Mouse (Mus musculus) limb, embryonic 15.5 days (tissue): Measurements from ENCODE around the gene Col5a3. TPM values are rescaled to one million over a fixed set of nuclear protein-coding genes. Genes with fewer than 3 reads are reported as not detected.
A peak's percentile ranks its signal among the peaks of the same experiment; 100 is the strongest.

ENCODE experiments used
- ATAC-seq: fragments of 200-750 bp; cut with Nextera tagmentation; 2 replicates; pipeline ENCODE4 v1.8.0; 2017; ENCODE audit warnings: low read depth, moderate TSS enrichment; ENCODE audit not compliant: insufficient number of reproducible peaks, low FRiP score, low TSS enrichment
- H3K27ac ChIP-seq: fragments of 300-500 bp; sonication (generic); 2 replicates; pipeline ENCODE4 v1.5.1; 2015; ENCODE audit warnings: moderate library complexity, mild to moderate bottlenecking, inconsistent platforms
- H3K27me3 ChIP-seq: fragments of 300-500 bp; sonication (generic); 2 replicates; pipeline ENCODE4 v1.6.1; 2015; ENCODE audit warnings: inconsistent platforms
- H3K36me3 ChIP-seq: fragments of 300-500 bp; sonication (generic); 2 replicates; pipeline ENCODE4 v1.6.1; 2015; ENCODE audit warnings: inconsistent platforms
- H3K4me1 ChIP-seq: fragments of 300-500 bp; sonication (generic); 2 replicates; pipeline ENCODE4 v1.6.1; 2015; ENCODE audit warnings: inconsistent platforms
- H3K4me2 ChIP-seq: fragments of 300-500 bp; sonication (generic); 2 replicates; pipeline ENCODE4 v1.6.1; 2015; ENCODE audit warnings: mild to moderate bottlenecking, inconsistent platforms
- H3K4me3 ChIP-seq: fragments of 300-500 bp; sonication (generic); 2 replicates; pipeline ENCODE4 v1.5.1; 2015; ENCODE audit warnings: mild to moderate bottlenecking, inconsistent platforms
- H3K9ac ChIP-seq: fragments of 300-500 bp; sonication (generic); 2 replicates; pipeline ENCODE4 v1.6.1; 2015; ENCODE audit warnings: inconsistent platforms
- H3K9me3 ChIP-seq: fragments of 300-500 bp; sonication (generic); 2 replicates; pipeline ENCODE4 v1.6.1; 2016; ENCODE audit warnings: inconsistent platforms
- WGBS: fragments of 180-500 bp; shearing (Covaris S2); methylation state at CpG from one replicate; pipeline ENCODE4 v1.1.7; 2015; 5-methylcytosine and 5-hydroxymethylcytosine counted together
- polyA plus RNA-seq: library from polyadenylated mRNA; unstranded; fragments of >200 nt; fragmentation: Nextera tagmentation; extraction: Ambion mirVana; gene quantifications from 2 replicates; pipeline ENCODE4 v1.2.1, GENCODE M21; 2015

Col5a3 gene
- polyA plus RNA-seq, 1 experiment from 2014 or later = 8.0 TPM

DNA sequence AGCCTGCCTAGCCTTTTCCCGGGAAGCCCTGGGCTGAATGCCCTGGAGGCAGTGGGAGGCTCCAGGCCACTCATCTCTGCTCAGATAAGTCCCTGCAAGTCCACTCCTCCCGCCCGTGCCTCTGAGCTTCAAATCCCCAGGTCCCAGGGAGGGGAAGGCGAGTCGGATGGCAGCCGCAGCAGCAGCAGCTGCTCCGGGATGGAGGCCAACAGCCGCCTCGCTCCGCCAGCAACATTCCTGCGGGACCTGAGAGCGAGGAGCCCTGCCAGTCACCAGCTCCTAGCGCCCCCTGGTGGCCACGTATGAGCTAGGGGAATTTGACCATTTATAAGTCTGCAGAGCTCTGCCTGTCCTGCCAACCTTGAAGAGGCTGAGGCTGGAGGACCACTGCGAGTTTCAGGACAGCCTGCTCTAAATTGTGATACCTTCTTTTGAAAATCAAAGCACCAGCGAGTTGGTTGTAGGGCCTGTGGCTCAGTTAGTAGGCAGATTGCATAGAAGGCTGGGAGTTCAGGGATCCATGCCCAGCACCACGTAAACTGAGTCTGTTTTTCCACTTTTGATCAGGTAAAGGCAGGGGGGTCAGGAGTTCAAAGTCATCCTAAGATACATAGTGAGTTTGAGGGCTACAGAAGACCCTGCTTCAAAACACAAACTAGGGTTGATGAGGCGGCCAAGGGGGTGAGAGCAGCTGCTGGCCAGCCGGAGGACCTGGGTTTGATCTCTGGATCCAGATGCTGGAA, 16.2 kb upstream of the Col5a3 start:
- no peaks in the 10 kb centered on the region for H3K36me3 ChIP-seq
- WGBS = 15% methylated on average over 19 of the region's 19 CpGs
- peak; percentile 78 for ATAC-seq
- H3K4me1 ChIP-seq = peaks cover 9% of the 10 kb centered on the region
- H3K27ac ChIP-seq = peak overlapping the region; percentile 51; the same call in 1 of the 2 replicates
- H3K9me3 ChIP-seq = no peaks in the 10 kb centered on the region
- no peak overlapping the region for H3K4me3 ChIP-seq
- H3K9ac ChIP-seq = no peak overlapping the region
- H3K27me3 ChIP-seq = no peaks in the 10 kb centered on the region
- H3K4me2 ChIP-seq = peak overlapping the region; percentile 24

DNA sequence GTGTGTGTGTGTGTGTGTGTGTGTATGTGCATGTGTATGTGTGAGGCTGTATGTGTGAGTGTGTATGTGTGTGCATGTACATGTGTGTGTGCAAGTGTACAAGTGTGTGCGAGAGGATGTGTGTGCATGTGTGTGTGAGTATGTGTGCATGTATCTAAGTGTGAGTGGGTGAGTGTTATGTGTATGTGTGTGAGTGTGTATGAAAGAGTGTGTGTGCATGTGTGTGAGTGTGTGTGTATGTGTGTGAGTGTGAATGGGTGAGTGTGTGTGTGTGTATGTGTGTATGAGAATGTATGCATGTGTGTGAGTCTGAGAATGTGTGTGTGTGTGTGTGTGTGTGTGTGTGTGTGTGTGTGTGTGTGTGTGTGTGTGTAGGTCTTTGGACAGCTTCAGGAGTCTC, 13.3 kb upstream of the Col5a3 start:
- H3K9me3 ChIP-seq = no peaks in the 10 kb centered on the region
- H3K27me3 ChIP-seq = no peaks in the 10 kb centered on the region
- no peak overlapping the region for H3K27ac ChIP-seq
- no peak for ATAC-seq
- H3K4me2 ChIP-seq = no peak overlapping the region
- 87% methylated on average over 1 of the region's 1 CpGs for WGBS
- no peaks in the 10 kb centered on the region for H3K36me3 ChIP-seq
- no peak overlapping the region for H3K4me3 ChIP-seq
- peaks cover 9% of the 10 kb centered on the region for H3K4me1 ChIP-seq
- no peak overlapping the region for H3K9ac ChIP-seq

DNA sequence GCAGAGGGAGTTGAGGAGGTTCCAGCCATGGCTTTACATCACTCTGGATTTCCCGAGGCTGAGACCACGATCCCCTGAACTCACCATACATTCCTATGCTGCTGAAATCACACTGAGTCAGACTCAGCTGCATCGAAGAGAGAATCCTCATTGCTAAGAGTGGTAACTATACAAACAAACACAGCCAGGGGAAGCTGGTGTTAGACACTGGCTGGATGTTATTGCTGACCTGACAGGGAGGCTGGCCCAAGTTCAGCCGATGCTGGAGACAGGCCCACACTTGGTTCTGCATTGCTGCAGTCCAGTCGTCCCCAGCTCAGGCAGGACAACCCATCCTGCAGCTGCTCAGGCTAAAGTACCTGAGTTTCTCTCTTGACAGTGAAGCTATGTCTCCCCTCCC, 10.9 kb upstream of the Col5a3 start:
- WGBS = 59% methylated on average over 5 of the region's 5 CpGs
- Histone ChIP-seq H3K4me1 (peaks cover 7% of the 10 kb centered on the region), H3K4me3 (no peak overlapping the region), H3K27ac (no peak overlapping the region), H3K27me3 (no peaks in the 10 kb centered on the region), H3K36me3 (no peaks in the 10 kb centered on the region), H3K4me2 (no peak overlapping the region), H3K9ac (no peak overlapping the region), H3K9me3 (no peaks in the 10 kb centered on the region)
- ATAC-seq = no peak

- H3K36me3 ChIP-seq = no peaks in the 10 kb centered on the region
- no peaks in the 10 kb centered on the region for H3K4me1 ChIP-seq
- WGBS = 83% methylated on average over 3 of the region's 3 CpGs
- no peak for ATAC-seq
- H3K27ac ChIP-seq = no peak overlapping the region
- no peak overlapping the region for H3K4me2 ChIP-seq
- H3K9ac ChIP-seq = no peak overlapping the region
- H3K4me3 ChIP-seq = no peak overlapping the region
- no peaks in the 10 kb centered on the region for H3K27me3 ChIP-seq
- H3K9me3 ChIP-seq = no peaks in the 10 kb centered on the region
Observed at GRCm38 (mm10) chr9:20822821-20823220, 8.0 kb upstream of the Col5a3 start.

DNA sequence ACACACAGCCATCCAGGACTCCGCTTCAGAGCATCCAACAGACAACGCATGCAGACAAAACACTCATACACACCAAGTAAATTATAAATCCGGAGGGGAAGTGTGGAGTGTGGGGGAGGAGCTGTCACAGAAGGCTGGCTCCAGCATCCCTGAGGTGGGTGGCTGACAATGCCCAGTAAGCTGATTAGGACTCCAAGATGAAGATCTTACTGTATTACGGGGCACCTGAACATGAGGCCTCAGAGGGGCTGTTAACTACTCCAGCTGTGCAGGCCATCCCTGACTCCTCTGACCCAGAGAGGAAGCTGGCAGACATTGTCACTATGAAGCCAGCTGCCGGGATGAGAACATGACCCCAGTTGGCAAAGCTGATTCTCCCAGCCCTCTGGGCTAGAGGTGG, 5.1 kb upstream of the Col5a3 start:
- 79% methylated on average over 5 of the region's 5 CpGs for WGBS
- no peak for ATAC-seq
- Histone ChIP-seq H3K36me3 (no peaks in the 10 kb centered on the region), H3K9me3 (no peaks in the 10 kb centered on the region), H3K27me3 (peaks cover 10% of the 10 kb centered on the region; the same call in 1 of the 2 replicates), H3K9ac (no peak overlapping the region), H3K27ac (no peak overlapping the region), H3K4me3 (no peak overlapping the region), H3K4me2 (no peak overlapping the region), H3K4me1 (peaks cover 2% of the 10 kb centered on the region)

GRCm38 (mm10) chr9:20818236-20818635, 3.4 kb upstream of the Col5a3 start, which contains the start of gene Rdh8:
TSS of gene Rdh8 (plus strand) at chr9:20818503.
- Histone ChIP-seq H3K4me2 (no peak within 1 kb of the TSS), H3K9me3 (no peaks in the 10 kb centered on the region), H3K4me1 (peaks cover 6% of the 10 kb centered on the region), H3K4me3 (no peak within 1 kb of the TSS), H3K9ac (no peak within 1 kb of the TSS), H3K27ac (no peak within 1 kb of the TSS), H3K36me3 (no peaks in the 10 kb centered on the region), H3K27me3 (peaks cover 20% of the 10 kb centered on the region)
- ATAC-seq = no peak
- WGBS = 74% methylated on average over 6 of the region's 6 CpGs

DNA sequence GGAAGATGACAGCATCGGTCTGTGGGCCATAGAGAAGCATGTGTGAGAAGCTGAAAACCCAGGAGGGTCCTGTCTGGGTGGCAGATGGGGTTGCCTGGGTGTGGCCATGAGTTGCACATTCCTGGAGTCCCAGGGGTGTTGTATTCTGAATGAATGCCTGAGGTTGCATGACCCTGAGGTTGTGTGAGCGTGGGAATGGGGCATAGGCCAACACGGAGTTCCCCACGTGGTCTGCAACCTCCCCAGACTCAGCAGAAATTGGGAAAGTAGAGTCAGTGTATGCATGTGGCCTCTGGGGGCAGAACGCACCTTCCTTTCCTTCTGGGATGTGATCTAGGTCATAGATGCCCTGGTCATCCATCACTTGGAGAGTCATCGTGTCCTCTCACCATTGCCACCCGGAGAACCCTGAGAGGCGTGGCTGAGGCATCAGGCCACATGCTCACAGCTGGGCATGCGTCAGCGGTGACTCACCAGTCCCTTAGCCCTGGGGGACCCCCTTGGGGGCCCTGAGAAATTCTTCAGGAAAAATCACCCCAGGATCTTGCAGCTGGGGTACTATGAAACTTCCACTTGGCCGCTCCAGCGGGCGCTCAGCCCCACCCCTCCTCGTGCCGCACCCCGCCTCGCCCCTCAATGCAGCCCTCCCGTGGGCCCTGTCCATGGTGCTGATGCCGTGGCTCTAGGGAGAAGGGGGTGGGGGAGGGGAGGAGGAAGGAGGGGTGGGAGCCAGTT, 2.2 kb downstream of the Col5a3 start:
- ATAC-seq = no peak
- no peaks in the 10 kb centered on the region for H3K9me3 ChIP-seq
- 16% methylated on average over 19 of the region's 19 CpGs for whole genome bisulfite sequencing
- H3K27me3 ChIP-seq = peaks cover 31% of the 10 kb centered on the region
- H3K4me1 ChIP-seq = peaks cover 12% of the 10 kb centered on the region
- H3K4me2 ChIP-seq = 0 out of 2 replicates have a peak overlapping the region, but pooled peaks have one; percentile 2
- no peak overlapping the region for H3K9ac ChIP-seq
- H3K4me3 ChIP-seq = no peak overlapping the region
- no peak overlapping the region for H3K27ac ChIP-seq
- H3K36me3 ChIP-seq = no peaks in the 10 kb centered on the region

DNA sequence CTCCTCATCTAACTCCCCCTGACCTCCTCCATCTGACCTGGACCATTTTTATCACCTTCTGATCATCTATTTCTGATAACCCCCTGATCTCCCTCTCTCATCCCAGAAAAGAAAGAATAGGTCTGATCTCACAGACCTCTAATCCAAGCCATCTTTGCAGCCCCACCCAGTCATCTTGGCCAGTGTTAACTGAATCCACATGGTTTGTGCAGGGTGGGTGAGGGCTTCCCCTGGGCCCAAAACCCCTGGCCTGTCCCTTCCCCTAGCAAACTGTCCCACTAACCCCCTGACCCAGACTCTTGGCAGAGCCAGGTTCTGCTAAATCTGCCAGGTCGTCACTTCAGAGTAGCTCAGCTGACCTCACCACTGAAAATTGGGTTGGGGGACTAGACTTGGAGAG, 4.1 kb downstream of the Col5a3 start:
- no peak overlapping the region for H3K27ac ChIP-seq
- no peak for ATAC-seq
- H3K4me1 ChIP-seq = peaks cover 12% of the 10 kb centered on the region
- H3K4me3 ChIP-seq = no peak overlapping the region
- no peak overlapping the region for H3K4me2 ChIP-seq
- no peaks in the 10 kb centered on the region for H3K9me3 ChIP-seq
- H3K9ac ChIP-seq = no peak overlapping the region
- H3K36me3 ChIP-seq = no peaks in the 10 kb centered on the region
- 63% methylated on average over 1 of the region's 1 CpGs for WGBS
- H3K27me3 ChIP-seq = peaks cover 26% of the 10 kb centered on the region

DNA sequence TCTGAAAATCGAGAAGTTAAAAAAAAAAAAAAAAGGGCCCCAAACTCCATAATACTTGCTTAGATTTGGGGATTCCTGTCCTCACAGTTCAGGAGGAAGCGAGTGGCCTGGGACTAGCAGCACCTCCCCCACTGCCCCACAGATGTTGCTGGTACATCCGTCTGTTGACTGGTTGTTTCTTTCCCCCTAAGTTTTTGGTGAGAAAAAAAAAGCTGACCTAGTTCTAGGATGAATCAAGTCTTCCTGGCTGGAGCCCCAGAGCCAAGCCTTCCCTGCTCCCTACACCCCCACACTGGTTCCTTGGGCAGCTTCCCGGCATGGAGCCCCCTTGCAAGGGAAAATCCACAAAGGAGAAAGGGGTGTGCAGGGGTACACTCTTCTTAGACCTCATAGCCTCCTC, 4.6 kb downstream of the Col5a3 start:
- WGBS = 43% methylated on average over 4 of the region's 4 CpGs
- H3K4me3 ChIP-seq = no peak overlapping the region

GRCm38 (mm10) chr9:20805706-20806105, 9.2 kb downstream of the Col5a3 start:
- H3K27me3 ChIP-seq = no peaks in the 10 kb centered on the region
- H3K9ac ChIP-seq = no peak overlapping the region
- no peak for ATAC-seq
- no peak overlapping the region for H3K4me3 ChIP-seq
- 41% methylated on average over 5 of the region's 5 CpGs for WGBS
- H3K9me3 ChIP-seq = no peaks in the 10 kb centered on the region
- no peaks in the 10 kb centered on the region for H3K4me1 ChIP-seq
- no peak overlapping the region for H3K4me2 ChIP-seq
- H3K36me3 ChIP-seq = no peaks in the 10 kb centered on the region
- H3K27ac ChIP-seq = no peak overlapping the region

More for the DNA sequence above, 4.6 kb downstream of the Col5a3 start:
- no peak for ATAC-seq
- no peaks in the 10 kb centered on the region for H3K36me3 ChIP-seq
- peaks cover 24% of the 10 kb centered on the region for H3K27me3 ChIP-seq
- H3K9me3 ChIP-seq = no peaks in the 10 kb centered on the region
- no peak overlapping the region for H3K27ac ChIP-seq
- H3K4me2 ChIP-seq = no peak overlapping the region
- H3K4me1 ChIP-seq = peaks cover 12% of the 10 kb centered on the region
- H3K9ac ChIP-seq = no peak overlapping the region

- no peak overlapping the region for H3K9ac ChIP-seq
- H3K9me3 ChIP-seq = no peaks in the 10 kb centered on the region
- H3K27me3 ChIP-seq = no peaks in the 10 kb centered on the region
- H3K4me2 ChIP-seq = no peak overlapping the region
- H3K4me1 ChIP-seq = no peaks in the 10 kb centered on the region
- no peak for ATAC-seq
- H3K4me3 ChIP-seq = no peak overlapping the region
- WGBS = 87% methylated on average over 3 of the region's 3 CpGs
- H3K36me3 ChIP-seq = no peaks in the 10 kb centered on the region
- H3K27ac ChIP-seq = no peak overlapping the region
Observed at GRCm38 (mm10) chr9:20805159-20805495, 9.7 kb downstream of the Col5a3 start.
